Mouse (Mus musculus) large intestine, adult 2 months (tissue): ENCODE measurements around the gene Cyp8b1. TPM values are rescaled to one million over a fixed set of nuclear protein-coding genes. Genes with fewer than 3 reads are reported as not detected.

ENCODE experiments used
- DNase-seq: peaks from one replicate; pipeline ENCODE4 v3.0.0-alpha.2; 2012; ENCODE audit warnings: low read depth, low spot score
- WGBS: fragments of 180-500 bp; shearing (Covaris S2); methylation state at CpG from one replicate; pipeline ENCODE4 v1.1.7; 2018; 5-methylcytosine and 5-hydroxymethylcytosine counted together
- polyA plus RNA-seq: library from polyadenylated mRNA; depleted of rRNA; stranded (reverse); fragments of >200 nt; gene quantifications from 2 replicates; pipeline ENCODE4 v1.2.3, GENCODE M21; 2012

Cyp8b1 gene
- polyA plus RNA-seq, 1 experiment, result 0.09 TPM

GRCm38 (mm10) chr9:121896820-121897219 lies 19.3 kb downstream of the Cyp8b1 start:
- 57% methylated on average over 4 of the region's 4 CpGs for WGBS
- DNase-seq, result no peak

GRCm38 (mm10) chr9:121895392-121895993 lies 20.6 kb downstream of the Cyp8b1 start:
- no peak for DNase-seq
- 60% methylated on average over 7 of the region's 7 CpGs for WGBS

GRCm38 (mm10) chr9:121894447-121894846 lies 21.7 kb downstream of the Cyp8b1 start:
- DNase-seq, result no peak
- WGBS, result 76% methylated on average over 7 of the region's 7 CpGs

- WGBS, result 79% methylated on average over 12 of the region's 12 CpGs
- no peak for DNase-seq
Measured at GRCm38 (mm10) chr9:121892057-121892687, 23.9 kb downstream of the Cyp8b1 start.

- DNase-seq, result no peak
- 90% methylated on average over 9 of the region's 9 CpGs for WGBS
Measured at GRCm38 (mm10) chr9:121891301-121891700, 24.8 kb downstream of the Cyp8b1 start.

GRCm38 (mm10) chr9:121890441-121890941 lies 25.6 kb downstream of the Cyp8b1 start:
- 32% methylated on average over 18 of the region's 18 CpGs for WGBS
- DNase-seq, result no peak

GRCm38 (mm10) chr9:121889927-121890440 lies 26.1 kb downstream of the Cyp8b1 start:
- 41% methylated on average over 4 of the region's 4 CpGs for WGBS
- DNase-seq, result no peak

- DNase-seq, result no peak
- 14% methylated on average over 7 of the region's 7 CpGs for WGBS
Measured at GRCm38 (mm10) chr9:121882015-121882457, 34.1 kb downstream of the Cyp8b1 start.

- no peak for DNase-seq
- 70% methylated on average over 6 of the region's 6 CpGs for WGBS
Measured at GRCm38 (mm10) chr9:121881301-121881700, 34.8 kb downstream of the Cyp8b1 start.

- WGBS, result 16% methylated on average over 14 of the region's 14 CpGs
- DNase-seq, result no peak
Measured at GRCm38 (mm10) chr9:121880840-121881239, 35.3 kb downstream of the Cyp8b1 start.

- DNase-seq, result no peak
- 8% methylated on average over 3 of the region's 3 CpGs for WGBS
Measured at GRCm38 (mm10) chr9:121877052-121877740, 38.9 kb downstream of the Cyp8b1 start.

GRCm38 (mm10) chr9:121873578-121873977 lies 42.5 kb downstream of the Cyp8b1 start:
- no peak for DNase-seq

GRCm38 (mm10) chr9:121872062-121872683 lies 43.9 kb downstream of the Cyp8b1 start:
- WGBS, result 41% methylated on average over 2 of the region's 2 CpGs
- peak; percentile 72 for DNase-seq

- no peak for DNase-seq
- 27% methylated on average over 4 of the region's 4 CpGs for WGBS
Measured at GRCm38 (mm10) chr9:121869973-121870515, 46.1 kb downstream of the Cyp8b1 start.

- 47% methylated on average over 5 of the region's 5 CpGs for WGBS
- DNase-seq, result no peak
Measured at GRCm38 (mm10) chr9:121869432-121869831, 46.7 kb downstream of the Cyp8b1 start.

- WGBS, result 70% methylated on average over 6 of the region's 6 CpGs
- no peak for DNase-seq
Measured at GRCm38 (mm10) chr9:121868236-121868635, 47.9 kb downstream of the Cyp8b1 start.

GRCm38 (mm10) chr9:121867632-121868031 lies 48.5 kb downstream of the Cyp8b1 start:
- DNase-seq, result no peak

GRCm38 (mm10) chr9:121865425-121866008 lies 50.6 kb downstream of the Cyp8b1 start:
- 56% methylated on average over 3 of the region's 3 CpGs for WGBS

More at GRCm38 (mm10) chr9:121867632-121868031, 48.5 kb downstream of the Cyp8b1 start:
- WGBS, result 60% methylated on average over 6 of the region's 6 CpGs

GRCm38 (mm10) chr9:121864837-121865236 lies 51.3 kb downstream of the Cyp8b1 start:
- 65% methylated on average over 4 of the region's 4 CpGs for WGBS
- no peak for DNase-seq

More at GRCm38 (mm10) chr9:121865425-121866008, 50.6 kb downstream of the Cyp8b1 start:
- no peak for DNase-seq
